8 mouse cellular contexts compared by ENCODE assay signal in genomic region chr5:33378302-33378854, GRCm38 (mm10). TPM values are rescaled to one million over a fixed set of nuclear protein-coding genes. Genes with fewer than 3 reads are reported as not detected.
DNase-seq lines count a peak whose midpoint lies in the region; ATAC-seq and TF ChIP-seq lines count a peak whose summit lies in the region.

Uvssa (plus strand) TSS chr5:33378549.

- peaks cover 36% of the 10 kb centered on the region for H3K4me1 ChIP-seq in erythroblast, embryonic 14.5 days (ENCODE audit: control insufficient read depth)
- peaks cover 10% of the 10 kb centered on the region for H3K4me1 ChIP-seq in heart, embryonic 11.5 days (ENCODE audit: control insufficient read depth, insufficient read depth, low read length)
- peaks cover 13% of the 10 kb centered on the region for H3K4me1 ChIP-seq in kidney, embryonic 16.5 days (ENCODE audit: insufficient read depth, low read length)
- peaks cover 5% of the 10 kb centered on the region for H3K4me1 ChIP-seq in liver, adult 2 months (ENCODE audit: control insufficient read depth, insufficient read depth, low read length)

- H3K36me3 ChIP-seq in C2C12 (ENCODE audit: control insufficient read depth, insufficient read depth) = peaks cover 18% of the 10 kb centered on the region
- H3K36me3 ChIP-seq in erythroblast, embryonic 14.5 days (ENCODE audit: control insufficient read depth) = peaks cover 44% of the 10 kb centered on the region
- H3K36me3 ChIP-seq in heart, embryonic 11.5 days (ENCODE audit: control insufficient read depth, insufficient read depth, low read length) = peaks cover 5% of the 10 kb centered on the region; the same call in 1 of the 2 replicates
- H3K36me3 ChIP-seq in kidney, embryonic 16.5 days (ENCODE audit: insufficient read depth, low read length) = peaks cover 6% of the 10 kb centered on the region; the same call in 1 of the 2 replicates
- peaks cover 13% of the 10 kb centered on the region for H3K36me3 ChIP-seq in liver, adult 2 months (ENCODE audit: control insufficient read depth, insufficient read depth, low read length)
- H3K36me3 ChIP-seq in myocyte (ENCODE audit: control insufficient read depth, insufficient read depth) = peaks cover under 1% of the 10 kb centered on the region
- peaks cover 5% of the 10 kb centered on the region for H3K36me3 ChIP-seq in splenic B cell, adult 2 months (ENCODE audit: control insufficient read depth, insufficient read depth, low read length, poor library complexity, severe bottlenecking)

- peak; percentile 92 for ATAC-seq in heart, embryonic 11.5 days (replicated peaks; ENCODE audit: insufficient number of reproducible peaks, low FRiP score, low TSS enrichment)
- ATAC-seq in kidney, embryonic 16.5 days (ENCODE audit: low FRiP score, low TSS enrichment) = peak; percentile 99

- peak within 1 kb of the TSS; percentile 94 for H3K27ac ChIP-seq in heart, embryonic 11.5 days (ENCODE audit: low read depth, low read length)
- H3K27ac ChIP-seq in kidney, embryonic 16.5 days (ENCODE audit: low read length) = peak within 1 kb of the TSS; percentile 98
- peak within 1 kb of the TSS; percentile 77 for H3K27ac ChIP-seq in liver, adult 2 months (replicated peaks; ENCODE audit: insufficient read depth, low read depth, low read length)

- peak; percentile 65; the same call in 1 of the 2 replicates for TF ChIP-seq POLR2A in brain, embryonic 14.5 days (IDR thresholded peaks at IDR 0.05; ENCODE audit: borderline replicate concordance, extremely low read depth, insufficient read depth, insufficient read length, poor library complexity, severe bottlenecking)
- TF ChIP-seq POLR2A in liver, adult 2 months (IDR thresholded peaks at IDR 0.05; ENCODE audit: extremely low read depth, insufficient read depth, low read length) = peak; percentile 90
- TF ChIP-seq POLR2A in myocyte (IDR thresholded peaks at IDR 0.05; ENCODE audit: insufficient read length, low read depth) = peak; percentile 84

- DNase-seq in brain, embryonic 14.5 days (ENCODE audit: low read depth) = peak; percentile 100
- peak; percentile 90 for DNase-seq in liver, adult 2 months (ENCODE audit: extremely low read depth, low read depth, low spot score)
- DNase-seq in splenic B cell, adult 2 months (ENCODE audit: low read depth, low spot score) = peak; percentile 100

- H3K4me2 ChIP-seq in heart, embryonic 11.5 days = peak within 1 kb of the TSS; percentile 96
- peak within 1 kb of the TSS; percentile 86 for H3K4me2 ChIP-seq in kidney, embryonic 16.5 days (replicated peaks; ENCODE audit: low read depth, low read length)
- peak within 1 kb of the TSS; percentile 97 for H3K4me2 ChIP-seq in myocyte (ENCODE audit: low read depth)

- no peaks in the 10 kb centered on the region for H3K79me3 ChIP-seq in C2C12 (ENCODE audit: low read depth)

- H3K79me2 ChIP-seq in C2C12 (ENCODE audit: control insufficient read depth, insufficient read depth) (no peaks in the 10 kb centered on the region), myocyte (ENCODE audit: control insufficient read depth, insufficient read depth) (no peaks in the 10 kb centered on the region)
- H3K79me2 ChIP-seq in liver, adult 2 months (ENCODE audit: control insufficient read depth, insufficient read depth, low read length) = no peaks in the 10 kb centered on the region

- H3ac ChIP-seq in C2C12 (ENCODE audit: control insufficient read depth, insufficient read length, low read depth) = peak within 1 kb of the TSS; percentile 78
- peak within 1 kb of the TSS; percentile 28 for H3ac ChIP-seq in myocyte (ENCODE audit: control insufficient read depth, insufficient read length)

- no peaks in the 10 kb centered on the region for H3K9me3 ChIP-seq in erythroblast, embryonic 14.5 days (ENCODE audit: control insufficient read depth, low read length)
- no peaks in the 10 kb centered on the region for H3K9me3 ChIP-seq in heart, embryonic 11.5 days (replicated peaks; ENCODE audit: control insufficient read depth, low read length)
- no peaks in the 10 kb centered on the region for H3K9me3 ChIP-seq in kidney, embryonic 16.5 days (ENCODE audit: low read length)

- H3K9ac ChIP-seq in heart, embryonic 11.5 days (ENCODE audit: low read depth, low read length) = peak within 1 kb of the TSS; percentile 93
- H3K9ac ChIP-seq in kidney, embryonic 16.5 days (replicated peaks; ENCODE audit: low read length) = peak within 1 kb of the TSS; percentile 84
- H3K9ac ChIP-seq in liver, adult 2 months (ENCODE audit: low read depth, low read length) = peak within 1 kb of the TSS; percentile 74

- no peak for TF ChIP-seq CTCF in C2C12 (IDR thresholded peaks at IDR 0.05; ENCODE audit: control insufficient read depth, insufficient read depth, insufficient read length)
- TF ChIP-seq CTCF in brain, embryonic 14.5 days (IDR thresholded peaks at IDR 0.05; ENCODE audit: borderline replicate concordance, extremely low read depth, insufficient read depth, insufficient read length) = peak; percentile 26; the same call in 1 of the 2 replicates
- TF ChIP-seq CTCF in liver, adult 2 months (IDR thresholded peaks at IDR 0.05; ENCODE audit: low read depth, low read length) = peak; percentile 34; the same call in 1 of the 2 replicates

- WGBS in heart, embryonic 11.5 days (ENCODE audit: insufficient replicate concordance) = under 1% methylated on average over 46 of the region's 46 CpGs
- WGBS in kidney, embryonic 16.5 days = under 1% methylated on average over 46 of the region's 46 CpGs
- WGBS in liver, adult 2 months = under 1% methylated on average over 46 of the region's 46 CpGs

- no peaks in the 10 kb centered on the region for H3K27me3 ChIP-seq in C2C12 (ENCODE audit: control insufficient read depth, insufficient read depth, insufficient read length)
- H3K27me3 ChIP-seq in erythroblast, embryonic 14.5 days (ENCODE audit: control insufficient read depth) = no peaks in the 10 kb centered on the region
- no peaks in the 10 kb centered on the region for H3K27me3 ChIP-seq in heart, embryonic 11.5 days (ENCODE audit: control insufficient read depth, insufficient read depth, low read length)
- no peaks in the 10 kb centered on the region for H3K27me3 ChIP-seq in kidney, embryonic 16.5 days (ENCODE audit: insufficient read depth, low read length)
- H3K27me3 ChIP-seq in liver, adult 2 months (ENCODE audit: control insufficient read depth, insufficient read depth, low read length) = no peaks in the 10 kb centered on the region
- no peaks in the 10 kb centered on the region for H3K27me3 ChIP-seq in myocyte (ENCODE audit: control insufficient read depth, insufficient read depth, insufficient read length)
- no peaks in the 10 kb centered on the region for H3K27me3 ChIP-seq in splenic B cell, adult 2 months (ENCODE audit: control insufficient read depth, insufficient read depth, low read length, poor library complexity, severe bottlenecking)

- H3K4me3 ChIP-seq in C2C12 (ENCODE audit: insufficient read depth, poor library complexity, severe bottlenecking) (peak within 1 kb of the TSS; percentile 49), myocyte (peak within 1 kb of the TSS; percentile 68)
- peak within 1 kb of the TSS; percentile 74 for H3K4me3 ChIP-seq in erythroblast, embryonic 14.5 days (replicated peaks)
- H3K4me3 ChIP-seq in heart, embryonic 11.5 days (ENCODE audit: low read depth, low read length) = peak within 1 kb of the TSS; percentile 67
- H3K4me3 ChIP-seq in kidney, embryonic 16.5 days (ENCODE audit: low read length) = peak within 1 kb of the TSS; percentile 78
- H3K4me3 ChIP-seq in liver, adult 2 months (ENCODE audit: insufficient read depth, low read depth, low read length) = peak within 1 kb of the TSS; percentile 74

TF ChIP-seq in C2C12, 6 proteins besides CTCF, POLR2A, EP300 and RAD21:
- peak; percentile 69 for TF ChIP-seq MAX (IDR thresholded peaks at IDR 0.05)
- no peak for TF ChIP-seq FOSL1 (IDR thresholded peaks at IDR 0.05; ENCODE audit: insufficient read depth, low read length, poor library complexity, severe bottlenecking)
- peak; percentile 85 for TF ChIP-seq CEBPB (IDR thresholded peaks at IDR 0.05; ENCODE audit: low read depth)

TF ChIP-seq in myocyte, 11 proteins besides CTCF, POLR2A, EP300 and RAD21:
- peak; percentile 20 for TF ChIP-seq REST (IDR thresholded peaks at IDR 0.05; ENCODE audit: insufficient read depth, insufficient read length)
- TF ChIP-seq MYOG (IDR thresholded peaks at IDR 0.05; ENCODE audit: control insufficient read depth in 1 of 3, insufficient read depth in 1 of 3, insufficient read length in 2 of 3, low read depth in 2 of 3) = no peak
- peak; percentile 95 for TF ChIP-seq POLR2AphosphoS2 (IDR thresholded peaks at IDR 0.05; ENCODE audit: insufficient read length, low read depth)
- TF ChIP-seq CEBPB (IDR thresholded peaks at IDR 0.05; ENCODE audit: insufficient read depth, poor library complexity, severe bottlenecking) = peak; percentile 81
- TF ChIP-seq USF1 (IDR thresholded peaks at IDR 0.05; ENCODE audit: low read depth) = no peak
- peak; percentile 45 for TF ChIP-seq E2F4 (IDR thresholded peaks at IDR 0.05; ENCODE audit: insufficient read depth)

RNA-seq across cellular contexts. Expression of gene Uvssa, which starts in this region (rescaled TPM):
- polyA plus RNA-seq in C2C12 (2012; fragmentation: generic; extraction: Trizol) (0.94 TPM), myocyte (2012; fragmentation: generic; extraction: Trizol) (1.6 TPM)
- 6.6 and 7.5 TPM in 2 replicates for polyA plus RNA-seq in brain, embryonic 14.5 days (2012; rRNA removed)
- 0.09 and 0.12 TPM in 2 replicates for polyA plus RNA-seq in erythroblast, embryonic 14.5 days (2012)
- polyA plus RNA-seq in heart, embryonic 11.5 days (2014; fragmentation: Nextera tagmentation; extraction: Ambion mirVana) = 4.0 and 4.2 TPM in 2 replicates
- 9.2 and 9.5 TPM in 2 replicates for polyA plus RNA-seq in kidney, embryonic 16.5 days (2015; fragmentation: Nextera tagmentation; extraction: Ambion mirVana)
- total RNA-seq in liver, adult 2 months (2014; rRNA removed) = 4.2 and 4.4 TPM in 2 replicates
- 2.5 and 3.4 TPM in 2 replicates for polyA plus RNA-seq in liver, adult 2 months (2012; rRNA removed)

Comparison
In these comparisons a context has a peak if more than half of its experiments do, and no peak if none do; other contexts are left out.
1. Peak in every context shown above with its lines: DNase-seq, ATAC-seq, H3K4me3 ChIP-seq and H3K27ac ChIP-seq.